Mouse (Mus musculus) ES-Bruce4 (cell line): ENCODE data around the gene Zxdb. TPM values are rescaled to one million over a fixed set of nuclear protein-coding genes. Genes with fewer than 3 reads are reported as not detected.
A peak's percentile ranks its signal among the peaks of the same experiment; 100 is the strongest.

Source experiments
- H3K27ac ChIP-seq: 2 replicates; pipeline ENCODE4 v1.5.1; 2012; ENCODE audit warnings: low read length, inconsistent platforms; ENCODE audit not compliant: insufficient read depth
- H3K27me3 ChIP-seq: 2 replicates; pipeline ENCODE4 v1.6.1; 2012; ENCODE audit warnings: mild to moderate bottlenecking, low read length, inconsistent platforms; ENCODE audit not compliant: control insufficient read depth, poor library complexity, insufficient read depth, severe bottlenecking
- H3K36me3 ChIP-seq: 2 replicates; pipeline ENCODE4 v1.6.1; 2012; ENCODE audit warnings: inconsistent platforms, mild to moderate bottlenecking, low read length, moderate library complexity; ENCODE audit not compliant: control insufficient read depth, poor library complexity, insufficient read depth, severe bottlenecking
- H3K4me1 ChIP-seq: one replicate; pipeline ENCODE4 v1.8.1; 2011; ENCODE audit warnings: low read length; ENCODE audit not compliant: control insufficient read depth, insufficient read depth
- H3K4me3 ChIP-seq: 2 replicates; pipeline ENCODE4 v1.5.1; 2011; ENCODE audit warnings: low read depth, mild to moderate bottlenecking, low read length
- H3K9ac ChIP-seq: 2 replicates; pipeline ENCODE4 v1.6.1; 2012; ENCODE audit warnings: low read depth, mild to moderate bottlenecking, inconsistent platforms; ENCODE audit not compliant: poor library complexity, severe bottlenecking
- H3K9me3 ChIP-seq: replicated peaks from 2 replicates; pipeline ENCODE4 v1.6.1; 2012; ENCODE audit warnings: mild to moderate bottlenecking, low read length, inconsistent platforms; ENCODE audit not compliant: control insufficient read depth, poor library complexity, insufficient read depth, severe bottlenecking
- CTCF ChIP-seq: IDR thresholded peaks from one replicate; pipeline ENCODE4 v1.8.1; 2011; ENCODE audit warnings: low read depth, low read length
- EP300 ChIP-seq: IDR thresholded peaks from 2 replicates; pipeline ENCODE4 v1.6.1; 2011; ENCODE audit warnings: low read depth, low read length; ENCODE audit not compliant: insufficient read depth
- POLR2A ChIP-seq: IDR thresholded peaks from one replicate; pipeline ENCODE4 v1.8.1; 2011; ENCODE audit warnings: low read length; ENCODE audit not compliant: insufficient read depth
- polyA plus RNA-seq: library from polyadenylated mRNA; stranded (reverse); fragments of >200 nt; gene quantifications from 2 replicates; pipeline ENCODE4 v1.2.4, GENCODE M21; 2011; ENCODE audit warnings: low read depth; ENCODE audit not compliant: missing spikeins, insufficient read depth, insufficient read length

Zxdb gene
- polyA plus RNA-seq, 1 experiment: 4.1 TPM

- TF ChIP-seq CTCF (no peak), POLR2A (no peak), EP300 (no peak)
- no peak overlapping the region for H3K9ac ChIP-seq
- no peaks in the 10 kb centered on the region for H3K36me3 ChIP-seq
- no peaks in the 10 kb centered on the region for H3K4me1 ChIP-seq
- no peaks in the 10 kb centered on the region for H3K27me3 ChIP-seq
- no peaks in the 10 kb centered on the region for H3K9me3 ChIP-seq
- no peak overlapping the region for H3K4me3 ChIP-seq
- no peak overlapping the region for H3K27ac ChIP-seq
Observed at GRCm38 (mm10) chrX:94731596-94731995, 7.2 kb downstream of the Zxdb start.

- Histone ChIP-seq H3K36me3 (no peaks in the 10 kb centered on the region), H3K4me1 (no peaks in the 10 kb centered on the region), H3K9ac (no peak overlapping the region), H3K4me3 (no peak overlapping the region), H3K27me3 (no peaks in the 10 kb centered on the region), H3K27ac (no peak overlapping the region), H3K9me3 (no peaks in the 10 kb centered on the region)
- TF ChIP-seq POLR2A: no peak
- TF ChIP-seq EP300: no peak
- no peak for TF ChIP-seq CTCF
Observed at GRCm38 (mm10) chrX:94753733-94754132, 29.4 kb downstream of the Zxdb start.

- H3K27me3 ChIP-seq: no peaks in the 10 kb centered on the region
- no peak overlapping the region for H3K27ac ChIP-seq
- no peaks in the 10 kb centered on the region for H3K9me3 ChIP-seq
- no peak overlapping the region for H3K4me3 ChIP-seq
- H3K4me1 ChIP-seq: no peaks in the 10 kb centered on the region
- no peak for TF ChIP-seq EP300
- H3K36me3 ChIP-seq: no peaks in the 10 kb centered on the region
- H3K9ac ChIP-seq: no peak overlapping the region
Observed at GRCm38 (mm10) chrX:94759959-94760358, 35.6 kb downstream of the Zxdb start.

- Histone ChIP-seq H3K9ac (no peak overlapping the region), H3K27ac (no peak overlapping the region), H3K36me3 (no peaks in the 10 kb centered on the region), H3K27me3 (no peaks in the 10 kb centered on the region), H3K4me1 (no peaks in the 10 kb centered on the region), H3K4me3 (peak overlapping the region; percentile 25; the same call in 1 of the 2 replicates), H3K9me3 (no peaks in the 10 kb centered on the region)
- TF ChIP-seq EP300 (no peak), CTCF (no peak), POLR2A (no peak)
Observed at GRCm38 (mm10) chrX:94773876-94774275, 49.5 kb downstream of the Zxdb start.

Other genes starting within 250 kb of the Zxdb start
- 120 and 123 TPM in 2 replicates for gene Maged1, start 182.4 kb upstream of the Zxdb start, polyA plus RNA-seq
- gene Gspt2, start 88.5 kb upstream of the Zxdb start, polyA plus RNA-seq: 14.6 and 16.2 TPM in 2 replicates